ENCODE assay signal across 27 mouse cellular contexts in the genomic region with DNA sequence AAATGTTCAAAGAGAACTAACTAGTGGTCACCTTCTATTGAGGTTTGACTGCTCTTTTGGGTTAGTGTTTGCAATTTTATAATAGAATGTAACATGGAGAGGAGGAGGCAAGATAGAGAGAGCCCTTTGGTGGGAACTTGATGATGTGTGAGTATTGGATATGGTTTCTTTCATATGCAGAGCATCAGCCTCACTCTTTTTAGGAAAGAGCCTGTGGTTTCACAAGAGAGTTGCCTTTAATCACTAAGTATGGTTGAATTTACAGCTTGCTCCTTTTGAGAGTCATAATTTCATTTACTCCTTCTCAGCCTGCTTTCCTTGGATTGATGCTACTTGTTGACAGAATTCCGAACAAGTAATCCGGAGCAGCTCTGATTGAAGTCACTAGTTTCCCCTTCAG. TPM values are rescaled to one million over a fixed set of nuclear protein-coding genes. Genes with fewer than 3 reads are reported as not detected.
DNase-seq lines count a peak whose midpoint lies in the region; ATAC-seq lines count a peak whose summit lies in the region.
"Had no signal": no experiment of that assay in that cellular context is flagged by ENCODE, and none has a peak within 500 bp of the region (broad histone marks: within the 10 kb centered on the region; RNA-seq: fewer than 3 reads in every experiment).

No protein-coding gene starts in this region.

- H3K4me3 ChIP-seq in midbrain, embryonic 10.5 days: 0 out of 2 replicates have a peak overlapping the region, but pooled peaks have one; percentile 55
- H3K4me3 ChIP-seq in midbrain, embryonic 16.5 days (ENCODE audit: low read depth, low read length): no peak overlapping the region
- H3K4me3 ChIP-seq in midbrain, embryonic 13.5 days (replicated peaks): 0 out of 2 replicates have a peak overlapping the region, but pooled peaks have one; percentile 2
- H3K4me3 ChIP-seq in midbrain, embryonic 15.5 days: no peak overlapping the region
- H3K4me3 ChIP-seq: erythroblast, embryonic 14.5 days had no signal

- peak; percentile 21 for DNase-seq in cerebellum, adult 9-10 months
- no peak for DNase-seq in cerebellum, adult 8-10 months
- DNase-seq in midbrain, embryonic 10.5 days (ENCODE audit: low spot score): no peak
- DNase-seq: adrenal gland, adult 8-10 months; adrenal gland, postnatal 14 days; adrenal gland, postnatal 36 days; B cell, adult 2 months; cerebellum, adult 11 months; cerebellum, adult 18-20 months; cerebellum, adult 9-11 months; cerebellum, postnatal 14 days; cerebellum, postnatal 36 days; embryo, embryonic 11 days had no signal

- no peak for ATAC-seq in midbrain, embryonic 16.5 days
- ATAC-seq in midbrain, embryonic 13.5 days: no peak
- no peak for ATAC-seq in midbrain, embryonic 15.5 days (replicated peaks)
- ATAC-seq: activated CD4-positive, CD25-positive, alpha-beta regulatory T cell, adult 4 months; CD4-positive, CD25-positive, alpha-beta regulatory T cell, adult 4 months; forebrain, embryonic 14.5 days; forebrain, embryonic 16.5 days; Patski had no signal

- no peaks in the 10 kb centered on the region for H3K9me3 ChIP-seq in midbrain, embryonic 10.5 days (replicated peaks)
- H3K9me3 ChIP-seq in midbrain, embryonic 16.5 days (replicated peaks; ENCODE audit: control insufficient read depth, low read length, poor library complexity, severe bottlenecking): no peaks in the 10 kb centered on the region
- no peaks in the 10 kb centered on the region for H3K9me3 ChIP-seq in midbrain, embryonic 13.5 days
- no peaks in the 10 kb centered on the region for H3K9me3 ChIP-seq in midbrain, embryonic 15.5 days
- H3K9me3 ChIP-seq: embryonic facial prominence, embryonic 13.5 days; embryonic facial prominence, embryonic 15.5 days; forebrain, embryonic 10.5 days; forebrain, embryonic 12.5 days; G1E had no signal

- H3K4me1 ChIP-seq in midbrain, embryonic 10.5 days: peaks cover 39% of the 10 kb centered on the region
- peaks cover 21% of the 10 kb centered on the region for H3K4me1 ChIP-seq in midbrain, embryonic 16.5 days (ENCODE audit: control insufficient read depth, insufficient read depth, low read length)
- H3K4me1 ChIP-seq in midbrain, embryonic 13.5 days (replicated peaks): peaks cover 37% of the 10 kb centered on the region
- H3K4me1 ChIP-seq in midbrain, embryonic 15.5 days: peaks cover 30% of the 10 kb centered on the region

- peaks cover 82% of the 10 kb centered on the region for H3K27me3 ChIP-seq in midbrain, embryonic 10.5 days (ENCODE audit: low read depth, poor library complexity, severe bottlenecking)
- peaks cover 27% of the 10 kb centered on the region for H3K27me3 ChIP-seq in midbrain, embryonic 16.5 days (ENCODE audit: control insufficient read depth, insufficient read depth, low read depth, low read length)
- H3K27me3 ChIP-seq in midbrain, embryonic 13.5 days: peaks cover 66% of the 10 kb centered on the region
- H3K27me3 ChIP-seq in midbrain, embryonic 15.5 days (replicated peaks): peaks cover 55% of the 10 kb centered on the region
- H3K27me3 ChIP-seq: Patski had no signal

- no peak overlapping the region for H3K4me2 ChIP-seq in midbrain, embryonic 16.5 days (ENCODE audit: low read length)
- no peak overlapping the region for H3K4me2 ChIP-seq in midbrain, embryonic 13.5 days (replicated peaks)
- no peak overlapping the region for H3K4me2 ChIP-seq in midbrain, embryonic 15.5 days

- 7% methylated on average over 2 of the region's 2 CpGs for WGBS in midbrain, embryonic 10.5 days
- WGBS in midbrain, embryonic 16.5 days: 60% methylated on average over 2 of the region's 2 CpGs
- 25% methylated on average over 2 of the region's 2 CpGs for WGBS in midbrain, embryonic 13.5 days
- whole genome bisulfite sequencing in midbrain, embryonic 15.5 days: 40% methylated on average over 2 of the region's 2 CpGs

- H3K9ac ChIP-seq in midbrain, embryonic 16.5 days (ENCODE audit: low read depth, low read length): no peak overlapping the region
- no peak overlapping the region for H3K9ac ChIP-seq in midbrain, embryonic 13.5 days (replicated peaks)
- no peak overlapping the region for H3K9ac ChIP-seq in midbrain, embryonic 15.5 days
- H3K9ac ChIP-seq: embryonic facial prominence, embryonic 13.5 days; embryonic facial prominence, embryonic 15.5 days; forebrain, embryonic 12.5 days had no signal

- H3K36me3 ChIP-seq in midbrain, embryonic 10.5 days: peaks cover 26% of the 10 kb centered on the region
- H3K36me3 ChIP-seq in midbrain, embryonic 16.5 days (ENCODE audit: control insufficient read depth, insufficient read depth, low read length): peaks cover 7% of the 10 kb centered on the region; the same call in 1 of the 2 replicates
- H3K36me3 ChIP-seq in midbrain, embryonic 13.5 days: peaks cover 16% of the 10 kb centered on the region
- H3K36me3 ChIP-seq in midbrain, embryonic 15.5 days (replicated peaks): peaks cover 8% of the 10 kb centered on the region; the same call in 1 of the 2 replicates

- H3K27ac ChIP-seq in midbrain, embryonic 10.5 days (replicated peaks): no peak overlapping the region
- H3K27ac ChIP-seq in midbrain, embryonic 16.5 days (ENCODE audit: low read length): no peak overlapping the region
- no peak overlapping the region for H3K27ac ChIP-seq in midbrain, embryonic 13.5 days
- H3K27ac ChIP-seq in midbrain, embryonic 15.5 days: no peak overlapping the region
- H3K27ac ChIP-seq: embryonic facial prominence, embryonic 13.5 days; embryonic facial prominence, embryonic 15.5 days; forebrain, embryonic 10.5 days; forebrain, embryonic 12.5 days had no signal

RNA-seq across cellular contexts. Expression of a gene that starts 2.9 kb away (rescaled TPM):
- 25.5 and 26.6 TPM in 2 replicates for polyA plus RNA-seq in midbrain, embryonic 10.5 days (2016; fragmentation: Nextera tagmentation; extraction: Ambion mirVana)
- polyA plus RNA-seq in midbrain, embryonic 16.5 days (2015; fragmentation: Nextera tagmentation; extraction: Ambion mirVana): 19.4 and 21.0 TPM in 2 replicates
- 33.9 and 34.2 TPM in 2 replicates for polyA plus RNA-seq in midbrain, embryonic 13.5 days (2015; fragmentation: Nextera tagmentation; extraction: Ambion mirVana)
- polyA plus RNA-seq in midbrain, embryonic 15.5 days (2015; fragmentation: Nextera tagmentation; extraction: Ambion mirVana): 22.0 and 25.0 TPM in 2 replicates

RNA-seq across cellular contexts. Expression of a gene that starts 7.5 kb away (rescaled TPM):
- 82.0 and 101 TPM in 2 replicates for polyA plus RNA-seq in midbrain, embryonic 10.5 days (2016; fragmentation: Nextera tagmentation; extraction: Ambion mirVana)
- polyA plus RNA-seq in midbrain, embryonic 16.5 days (2015; fragmentation: Nextera tagmentation; extraction: Ambion mirVana): 188 and 194 TPM in 2 replicates
- 189 and 191 TPM in 2 replicates for polyA plus RNA-seq in midbrain, embryonic 13.5 days (2015; fragmentation: Nextera tagmentation; extraction: Ambion mirVana)
- 179 and 185 TPM in 2 replicates for polyA plus RNA-seq in midbrain, embryonic 15.5 days (2015; fragmentation: Nextera tagmentation; extraction: Ambion mirVana)

RNA-seq across cellular contexts. Expression of a gene that starts 14.1 kb away (rescaled TPM):
- 0.10 and 0.51 TPM in 2 replicates for polyA plus RNA-seq in midbrain, embryonic 10.5 days (2016; fragmentation: Nextera tagmentation; extraction: Ambion mirVana)
- polyA plus RNA-seq in midbrain, embryonic 16.5 days (2015; fragmentation: Nextera tagmentation; extraction: Ambion mirVana): 0.10 TPM in 1 of 2 replicates, not detected in the other
- 0.24 and 0.28 TPM in 2 replicates for polyA plus RNA-seq in midbrain, embryonic 13.5 days (2015; fragmentation: Nextera tagmentation; extraction: Ambion mirVana)
- polyA plus RNA-seq in midbrain, embryonic 15.5 days (2015; fragmentation: Nextera tagmentation; extraction: Ambion mirVana): 0.14 and 0.17 TPM in 2 replicates
- polyA plus RNA-seq: activated CD4-positive, CD25-positive, alpha-beta regulatory T cell, adult 4 months; CD4-positive, CD25-positive, alpha-beta regulatory T cell, adult 4 months; embryonic facial prominence, embryonic 15.5 days; erythroblast, embryonic 14.5 days; forebrain, embryonic 10.5 days; forebrain, embryonic 16.5 days had no signal

Comparison
In these comparisons a context has a peak if more than half of its experiments do, and no peak if none do; other contexts are left out.
1. H3K4me3 ChIP-seq: peak in midbrain, embryonic 10.5 days (single experiment) and midbrain, embryonic 13.5 days (single experiment); none in midbrain, embryonic 16.5 days (single experiment) and midbrain, embryonic 15.5 days (single experiment).